Mouse (Mus musculus) midbrain, embryonic 11.5 days (tissue): ENCODE measurements at regions not wholly inside any gene's neighbourhood (a gene's known extent, or its start where the extent isn't known, plus 50 kb on each side); places are given as distances from the start of the nearest gene placed in this dataset.

Experiments used
- ATAC-seq: fragments of 200-750 bp; cut with Nextera tagmentation; 2 replicates; pipeline ENCODE4 v1.8.0; 2017; ENCODE audit warnings: moderate TSS enrichment, moderate library complexity; ENCODE audit not compliant: low FRiP score
- DNase-seq: peaks from one replicate; pipeline ENCODE4 v3.0.0; 2015; ENCODE audit warnings: low spot score; ENCODE audit errors: missing footprints
- H3K27ac ChIP-seq: fragments of 300-500 bp; sonication (generic); 2 replicates; pipeline ENCODE4 v1.5.1; 2014; ENCODE audit warnings: low read depth, low read length
- H3K27me3 ChIP-seq: fragments of 300-500 bp; sonication (generic); 2 replicates; pipeline ENCODE4 v1.6.1; 2014; ENCODE audit warnings: mild to moderate bottlenecking, low read length, moderate library complexity, mixed read lengths; ENCODE audit not compliant: control insufficient read depth, insufficient read depth
- H3K36me3 ChIP-seq: fragments of 300-500 bp; sonication (generic); 2 replicates; pipeline ENCODE4 v1.6.1; 2014; ENCODE audit warnings: mild to moderate bottlenecking, low read length, moderate library complexity, mixed read lengths; ENCODE audit not compliant: control insufficient read depth, insufficient read depth
- H3K4me1 ChIP-seq: fragments of 300-500 bp; sonication (generic); 2 replicates; pipeline ENCODE4 v1.6.1; 2014; ENCODE audit warnings: low read length; ENCODE audit not compliant: control insufficient read depth, insufficient read depth
- H3K4me2 ChIP-seq: fragments of 300-500 bp; sonication (generic); 2 replicates; pipeline ENCODE4 v1.6.1; 2014; ENCODE audit warnings: mild to moderate bottlenecking, moderate library complexity
- H3K4me3 ChIP-seq: fragments of 300-500 bp; sonication (generic); 2 replicates; pipeline ENCODE4 v1.5.1; 2014; ENCODE audit warnings: low read depth, low read length
- H3K9ac ChIP-seq: fragments of 300-500 bp; sonication (generic); 2 replicates; pipeline ENCODE4 v1.6.1; 2014; ENCODE audit warnings: low read length
- H3K9me3 ChIP-seq: fragments of 300-500 bp; sonication (generic); 2 replicates; pipeline ENCODE4 v1.6.1; 2016; ENCODE audit warnings: low read length; ENCODE audit not compliant: control insufficient read depth
- WGBS: fragments of 180-500 bp; shearing (Covaris S2); extraction: QIAGEN DNeasy Blood & Tissue Kit; methylation state at CpG from one replicate; pipeline ENCODE4 v1.1.7; 2014; 5-methylcytosine and 5-hydroxymethylcytosine counted together

DNA sequence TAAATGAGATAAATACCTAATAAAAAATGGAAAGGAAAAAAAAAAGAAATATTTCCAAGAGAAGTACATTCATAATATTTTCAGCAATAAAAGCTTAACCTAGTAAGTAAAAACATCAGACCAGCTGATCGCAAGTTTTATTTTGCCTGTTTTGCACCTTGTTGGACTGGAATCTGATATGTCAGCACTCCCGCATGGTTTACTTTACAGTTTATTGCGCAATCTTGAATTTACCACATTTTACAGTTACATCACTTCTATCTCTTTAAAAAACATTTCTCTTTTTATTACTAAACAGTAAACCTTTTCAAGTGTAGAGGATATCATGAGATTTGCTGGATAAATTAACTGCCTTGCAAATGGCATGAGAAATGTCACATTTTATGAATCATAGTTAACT lies 669.1 kb upstream of the Slitrk1 start:
- no peak overlapping the region for H3K4me2 ChIP-seq
- ATAC-seq = no peak
- WGBS = 97% methylated on average over 3 of the region's 3 CpGs

DNA sequence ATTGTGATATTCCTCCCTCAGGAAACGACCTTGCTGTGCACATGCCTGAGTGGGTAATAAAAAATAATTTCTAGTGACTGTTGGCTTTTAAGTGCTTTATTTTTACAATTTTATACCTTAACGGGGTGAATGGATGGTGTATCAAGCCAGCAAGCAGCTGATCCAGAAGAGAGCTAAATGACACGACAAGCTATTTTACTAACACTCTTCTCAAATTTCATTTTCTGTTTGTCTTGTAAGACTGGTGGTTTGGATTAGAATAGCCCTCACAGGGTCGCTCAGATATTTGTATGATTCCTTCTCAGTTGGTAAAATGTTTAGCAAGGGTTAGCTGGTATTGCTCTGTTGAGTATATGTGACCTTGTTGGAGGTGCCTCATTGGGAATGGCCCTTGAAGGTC lies 665.7 kb upstream of the Slitrk1 start:
- WGBS = 75% methylated on average over 4 of the region's 4 CpGs
- DNase-seq (no peak), ATAC-seq (no peak)

More for the DNA sequence above, 669.1 kb upstream of the Slitrk1 start:
- Histone ChIP-seq H3K36me3 (no peaks in the 10 kb centered on the region), H3K27ac (no peak overlapping the region), H3K4me1 (no peaks in the 10 kb centered on the region), H3K4me3 (no peak overlapping the region), H3K27me3 (no peaks in the 10 kb centered on the region), H3K9me3 (no peaks in the 10 kb centered on the region), H3K9ac (no peak overlapping the region)
- DNase-seq = no peak

DNA sequence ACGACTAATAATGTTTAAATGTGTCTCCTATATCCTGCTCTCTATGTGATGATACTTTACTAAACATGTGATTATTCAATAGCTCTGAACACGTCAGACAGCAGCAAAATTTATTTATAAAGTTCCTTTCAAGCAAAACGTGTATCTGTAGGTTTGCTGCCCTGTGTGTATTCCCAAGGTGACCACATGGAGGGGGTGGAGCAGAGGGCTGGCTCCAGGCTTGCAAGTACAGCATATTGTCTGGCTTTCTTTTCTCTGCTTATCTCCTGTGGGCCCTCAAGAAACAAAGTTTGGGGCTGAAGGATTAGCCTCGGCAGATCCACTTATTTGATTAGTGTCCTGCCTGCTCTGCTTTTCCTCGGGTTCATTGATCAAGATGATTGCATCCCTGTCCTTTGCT lies 636.6 kb upstream of the Slitrk1 start:
- Histone ChIP-seq H3K27ac (no peak overlapping the region), H3K9ac (no peak overlapping the region), H3K9me3 (no peaks in the 10 kb centered on the region), H3K4me2 (no peak overlapping the region), H3K36me3 (no peaks in the 10 kb centered on the region), H3K4me3 (no peak overlapping the region), H3K27me3 (no peaks in the 10 kb centered on the region), H3K4me1 (no peaks in the 10 kb centered on the region)
- WGBS = 43% methylated on average over 5 of the region's 5 CpGs
- ATAC-seq (peak; percentile 60; the same call in 1 of the 2 replicates), DNase-seq (peak; percentile 67)

More for the DNA sequence above, 665.7 kb upstream of the Slitrk1 start:
- H3K36me3 ChIP-seq = no peaks in the 10 kb centered on the region
- H3K27me3 ChIP-seq = no peaks in the 10 kb centered on the region
- H3K4me3 ChIP-seq = no peak overlapping the region
- H3K9ac ChIP-seq = no peak overlapping the region
- no peak overlapping the region for H3K4me2 ChIP-seq
- H3K4me1 ChIP-seq = no peaks in the 10 kb centered on the region
- no peak overlapping the region for H3K27ac ChIP-seq
- no peaks in the 10 kb centered on the region for H3K9me3 ChIP-seq

DNA sequence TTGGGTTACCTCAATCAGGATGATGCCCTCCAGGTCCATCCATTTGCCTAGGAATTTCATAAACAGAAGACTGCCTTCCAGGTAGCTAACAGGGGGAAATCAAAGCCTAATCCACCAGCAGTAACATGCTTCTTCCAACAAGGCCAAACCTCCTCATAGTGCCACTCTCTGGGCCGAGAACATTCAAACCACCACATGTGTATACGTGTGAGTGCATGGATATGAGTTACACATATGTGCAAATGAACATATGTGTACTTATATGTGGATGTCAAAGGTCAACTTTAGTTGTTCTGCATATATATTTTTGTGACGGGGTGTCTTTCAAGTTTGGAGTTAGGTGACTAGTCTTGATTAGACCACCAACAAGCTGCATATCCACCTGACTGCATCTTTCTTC lies 601.0 kb upstream of the Slitrk1 start:
- ATAC-seq (no peak), DNase-seq (no peak)
- no peak overlapping the region for H3K9ac ChIP-seq
- 95% methylated on average over 3 of the region's 3 CpGs for WGBS
- no peak overlapping the region for H3K4me3 ChIP-seq
- H3K27me3 ChIP-seq = no peaks in the 10 kb centered on the region
- H3K36me3 ChIP-seq = no peaks in the 10 kb centered on the region
- H3K27ac ChIP-seq = no peak overlapping the region
- H3K4me1 ChIP-seq = no peaks in the 10 kb centered on the region
- H3K9me3 ChIP-seq = no peaks in the 10 kb centered on the region
- no peak overlapping the region for H3K4me2 ChIP-seq
